Mouse (Mus musculus): Measurements from ENCODE around the gene Prss56. TPM values are rescaled to one million over a fixed set of nuclear protein-coding genes. Genes with fewer than 3 reads are reported as not detected.

Gene Prss56
- polyA plus RNA-seq (2014; fragmentation: Nextera tagmentation; extraction: Ambion mirVana) = 0.58 and 1.1 TPM in 2 replicates

GRCm38 (mm10) chr1:87183013-87183412 lies at the start of gene Prss56:
Gene Prss56, plus strand, starts transcription at chr1:87183313.
- H3K4me3 ChIP-seq (ENCODE audit: low read depth, low read length) = no peak within 1 kb of the TSS
- no peak within 1 kb of the TSS for H3K4me2 ChIP-seq (ENCODE audit: low read length)
- no peaks in the 10 kb centered on the region for H3K36me3 ChIP-seq (ENCODE audit: control insufficient read depth, insufficient read depth, low read length)
- no peak within 1 kb of the TSS for H3K27ac ChIP-seq (ENCODE audit: low read depth, low read length)
- H3K9ac ChIP-seq (ENCODE audit: low read length) = no peak within 1 kb of the TSS
- WGBS = 57% methylated on average over 9 of the region's 9 CpGs
- 0 out of 2 replicates have a peak, but pooled peaks cover 2% of the 10 kb centered on the region for H3K4me1 ChIP-seq (ENCODE audit: control insufficient read depth, insufficient read depth, low read length)
- DNase-seq (ENCODE audit: low spot score) = no peak
- peaks cover 21% of the 10 kb centered on the region for H3K27me3 ChIP-seq (replicated peaks; ENCODE audit: control insufficient read depth, insufficient read depth, low read length)
- ATAC-seq = no peak
- H3K9me3 ChIP-seq (replicated peaks; ENCODE audit: control insufficient read depth, low read length) = no peaks in the 10 kb centered on the region

GRCm38 (mm10) chr1:87141550-87141949 lies 41.6 kb upstream of the Prss56 start:
- Histone ChIP-seq H3K9me3 (replicated peaks; ENCODE audit: control insufficient read depth, low read length) (no peaks in the 10 kb centered on the region), H3K4me2 (ENCODE audit: low read length) (no peak overlapping the region), H3K4me3 (ENCODE audit: low read depth, low read length) (no peak overlapping the region), H3K27me3 (replicated peaks; ENCODE audit: control insufficient read depth, insufficient read depth, low read length) (no peaks in the 10 kb centered on the region), H3K9ac (ENCODE audit: low read length) (no peak overlapping the region), H3K4me1 (ENCODE audit: control insufficient read depth, insufficient read depth, low read length) (no peaks in the 10 kb centered on the region), H3K36me3 (ENCODE audit: control insufficient read depth, insufficient read depth, low read length) (no peaks in the 10 kb centered on the region), H3K27ac (ENCODE audit: low read depth, low read length) (no peak overlapping the region)
- WGBS = 78% methylated on average over 4 of the region's 4 CpGs
- ATAC-seq (no peak), DNase-seq (ENCODE audit: low spot score) (no peak)

- Histone ChIP-seq H3K27me3 (replicated peaks; ENCODE audit: control insufficient read depth, insufficient read depth, low read length) (no peaks in the 10 kb centered on the region), H3K9ac (ENCODE audit: low read length) (no peak overlapping the region), H3K36me3 (ENCODE audit: control insufficient read depth, insufficient read depth, low read length) (no peaks in the 10 kb centered on the region), H3K9me3 (replicated peaks; ENCODE audit: control insufficient read depth, low read length) (no peaks in the 10 kb centered on the region), H3K4me2 (ENCODE audit: low read length) (no peak overlapping the region), H3K4me3 (ENCODE audit: low read depth, low read length) (no peak overlapping the region), H3K27ac (ENCODE audit: low read depth, low read length) (no peak overlapping the region), H3K4me1 (ENCODE audit: control insufficient read depth, insufficient read depth, low read length) (no peaks in the 10 kb centered on the region)
- WGBS = 62% methylated on average over 9 of the region's 9 CpGs
- ATAC-seq = peak; percentile 52; the same call in 1 of the 2 replicates
- DNase-seq (ENCODE audit: low spot score) = peak; percentile 60
Observed at GRCm38 (mm10) chr1:87142456-87142855, 40.7 kb upstream of the Prss56 start.

GRCm38 (mm10) chr1:87143141-87143540 lies 40.0 kb upstream of the Prss56 start:
- Histone ChIP-seq H3K27me3 (replicated peaks; ENCODE audit: control insufficient read depth, insufficient read depth, low read length) (no peaks in the 10 kb centered on the region), H3K4me1 (ENCODE audit: control insufficient read depth, insufficient read depth, low read length) (no peaks in the 10 kb centered on the region), H3K9me3 (replicated peaks; ENCODE audit: control insufficient read depth, low read length) (no peaks in the 10 kb centered on the region), H3K4me3 (ENCODE audit: low read depth, low read length) (no peak overlapping the region), H3K27ac (ENCODE audit: low read depth, low read length) (no peak overlapping the region), H3K4me2 (ENCODE audit: low read length) (no peak overlapping the region), H3K9ac (ENCODE audit: low read length) (0 out of 2 replicates have a peak overlapping the region, but pooled peaks have one; percentile 8), H3K36me3 (ENCODE audit: control insufficient read depth, insufficient read depth, low read length) (no peaks in the 10 kb centered on the region)
- 69% methylated on average over 10 of the region's 10 CpGs for WGBS
- DNase-seq (ENCODE audit: low spot score) = no peak
- no peak for ATAC-seq

GRCm38 (mm10) chr1:87149422-87149821 lies 33.7 kb upstream of the Prss56 start:
- no peak overlapping the region for H3K9ac ChIP-seq (ENCODE audit: low read length)
- no peak overlapping the region for H3K4me3 ChIP-seq (ENCODE audit: low read depth, low read length)
- no peaks in the 10 kb centered on the region for H3K4me1 ChIP-seq (ENCODE audit: control insufficient read depth, insufficient read depth, low read length)
- no peak for ATAC-seq
- H3K4me2 ChIP-seq (ENCODE audit: low read length) = no peak overlapping the region
- WGBS = 37% methylated on average over 13 of the region's 13 CpGs
- no peak overlapping the region for H3K27ac ChIP-seq (ENCODE audit: low read depth, low read length)
- no peak for DNase-seq (ENCODE audit: low spot score)
- H3K9me3 ChIP-seq (replicated peaks; ENCODE audit: control insufficient read depth, low read length) = no peaks in the 10 kb centered on the region
- peaks cover 33% of the 10 kb centered on the region for H3K27me3 ChIP-seq (replicated peaks; ENCODE audit: control insufficient read depth, insufficient read depth, low read length)
- no peaks in the 10 kb centered on the region for H3K36me3 ChIP-seq (ENCODE audit: control insufficient read depth, insufficient read depth, low read length)

GRCm38 (mm10) chr1:87151286-87151685 lies 31.8 kb upstream of the Prss56 start:
- Histone ChIP-seq H3K4me2 (ENCODE audit: low read length) (no peak overlapping the region), H3K9ac (ENCODE audit: low read length) (no peak overlapping the region), H3K4me3 (ENCODE audit: low read depth, low read length) (no peak overlapping the region), H3K27me3 (replicated peaks; ENCODE audit: control insufficient read depth, insufficient read depth, low read length) (peaks cover 51% of the 10 kb centered on the region), H3K27ac (ENCODE audit: low read depth, low read length) (no peak overlapping the region), H3K4me1 (ENCODE audit: control insufficient read depth, insufficient read depth, low read length) (no peaks in the 10 kb centered on the region), H3K36me3 (ENCODE audit: control insufficient read depth, insufficient read depth, low read length) (no peaks in the 10 kb centered on the region), H3K9me3 (replicated peaks; ENCODE audit: control insufficient read depth, low read length) (no peaks in the 10 kb centered on the region)
- ATAC-seq (no peak), DNase-seq (ENCODE audit: low spot score) (no peak)
- WGBS = 82% methylated on average over 6 of the region's 6 CpGs

GRCm38 (mm10) chr1:87153776-87154500 lies 29.2 kb upstream of the Prss56 start:
- DNase-seq (ENCODE audit: low spot score) (no peak), ATAC-seq (no peak)
- Histone ChIP-seq H3K27me3 (replicated peaks; ENCODE audit: control insufficient read depth, insufficient read depth, low read length) (peaks cover 76% of the 10 kb centered on the region), H3K36me3 (ENCODE audit: control insufficient read depth, insufficient read depth, low read length) (no peaks in the 10 kb centered on the region), H3K9ac (ENCODE audit: low read length) (peak overlapping the region; percentile 69), H3K4me3 (ENCODE audit: low read depth, low read length) (peak overlapping the region; percentile 42), H3K9me3 (replicated peaks; ENCODE audit: control insufficient read depth, low read length) (no peaks in the 10 kb centered on the region), H3K4me2 (ENCODE audit: low read length) (peak overlapping the region; percentile 68), H3K27ac (ENCODE audit: low read depth, low read length) (peak overlapping the region; percentile 18; the same call in 1 of the 2 replicates), H3K4me1 (ENCODE audit: control insufficient read depth, insufficient read depth, low read length) (no peaks in the 10 kb centered on the region)
- under 1% methylated on average over 71 of the region's 72 CpGs for WGBS

GRCm38 (mm10) chr1:87154501-87155120 lies 28.5 kb upstream of the Prss56 start:
- Histone ChIP-seq H3K27ac (ENCODE audit: low read depth, low read length) (peak overlapping the region; percentile 18; the same call in 1 of the 2 replicates), H3K36me3 (ENCODE audit: control insufficient read depth, insufficient read depth, low read length) (no peaks in the 10 kb centered on the region), H3K9me3 (replicated peaks; ENCODE audit: control insufficient read depth, low read length) (no peaks in the 10 kb centered on the region), H3K9ac (ENCODE audit: low read length) (peak overlapping the region; percentile 69), H3K4me3 (ENCODE audit: low read depth, low read length) (peak overlapping the region; percentile 42), H3K27me3 (replicated peaks; ENCODE audit: control insufficient read depth, insufficient read depth, low read length) (peaks cover 76% of the 10 kb centered on the region), H3K4me2 (ENCODE audit: low read length) (peak overlapping the region; percentile 68), H3K4me1 (ENCODE audit: control insufficient read depth, insufficient read depth, low read length) (no peaks in the 10 kb centered on the region)
- DNase-seq (ENCODE audit: low spot score) (no peak), ATAC-seq (peak; percentile 16; the same call in 1 of the 2 replicates)
- WGBS = 2% methylated on average over 58 of the region's 58 CpGs
